Mouse (Mus musculus): ENCODE measurements at regions not wholly inside any gene's neighbourhood (a gene's known extent, or its start where the extent isn't known, plus 50 kb on each side); places are given as distances from the start of the nearest gene placed in this dataset.

- DNase-seq (ENCODE audit: low spot score): no peak
These were observed 364.7 kb downstream of the Samd5 start for GRCm38 (mm10) chr10:9310346-9310745.

GRCm38 (mm10) chr10:9296055-9296454 is 379.0 kb downstream of the Samd5 start:
- no peak for DNase-seq (ENCODE audit: low spot score)

GRCm38 (mm10) chr10:9295269-9295668 is 379.7 kb downstream of the Samd5 start:
- DNase-seq (ENCODE audit: low spot score): no peak

- DNase-seq (ENCODE audit: low spot score): no peak
These were observed 380.4 kb downstream of the Samd5 start for GRCm38 (mm10) chr10:9294620-9295019.

- no peak for DNase-seq (ENCODE audit: low spot score)
These were observed 383.4 kb downstream of the Samd5 start for GRCm38 (mm10) chr10:9291456-9292146.

- no peak for DNase-seq (ENCODE audit: low spot score)
These were observed 387.1 kb upstream of the Sash1 start for GRCm38 (mm10) chr10:9272940-9273339.

- no peak for DNase-seq (ENCODE audit: low spot score)
These were observed 386.4 kb upstream of the Sash1 start for GRCm38 (mm10) chr10:9272243-9272642.

GRCm38 (mm10) chr10:9265528-9265927 is 379.7 kb upstream of the Sash1 start:
- DNase-seq (ENCODE audit: low spot score): no peak

- no peak for DNase-seq (ENCODE audit: low spot score)
These were observed 378.6 kb upstream of the Sash1 start for GRCm38 (mm10) chr10:9264309-9265000.

GRCm38 (mm10) chr10:9258705-9259104 is 372.8 kb upstream of the Sash1 start:
- DNase-seq (ENCODE audit: low spot score): no peak

- DNase-seq (ENCODE audit: low spot score): no peak
These were observed 367.0 kb upstream of the Sash1 start for GRCm38 (mm10) chr10:9252941-9253217.

- no peak for DNase-seq (ENCODE audit: low spot score)
These were observed 366.5 kb upstream of the Sash1 start for GRCm38 (mm10) chr10:9252120-9252940.

GRCm38 (mm10) chr10:9243281-9243618 is 357.4 kb upstream of the Sash1 start:
- DNase-seq (ENCODE audit: low spot score): no peak

- DNase-seq (ENCODE audit: low spot score): no peak
These were observed 356.9 kb upstream of the Sash1 start for GRCm38 (mm10) chr10:9242596-9243280.

- DNase-seq (ENCODE audit: low spot score): no peak
These were observed 354.1 kb upstream of the Sash1 start for GRCm38 (mm10) chr10:9239956-9240355.

GRCm38 (mm10) chr10:9231751-9232150 is 345.9 kb upstream of the Sash1 start:
- no peak for DNase-seq (ENCODE audit: low spot score)

GRCm38 (mm10) chr10:9229116-9229515 is 343.2 kb upstream of the Sash1 start:
- DNase-seq (ENCODE audit: low spot score): no peak

- no peak for DNase-seq (ENCODE audit: low spot score)
These were observed 341.5 kb upstream of the Sash1 start for GRCm38 (mm10) chr10:9227361-9227760.

- no peak for DNase-seq (ENCODE audit: low spot score)
These were observed 324.8 kb upstream of the Sash1 start for GRCm38 (mm10) chr10:9210646-9211045.

GRCm38 (mm10) chr10:9204096-9204495 is 318.2 kb upstream of the Sash1 start:
- DNase-seq (ENCODE audit: low spot score): no peak

GRCm38 (mm10) chr10:9203323-9203722 is 317.5 kb upstream of the Sash1 start:
- no peak for DNase-seq (ENCODE audit: low spot score)

- DNase-seq (ENCODE audit: low spot score): no peak
These were observed 317.1 kb upstream of the Sash1 start for GRCm38 (mm10) chr10:9202922-9203321.
